Mouse (Mus musculus): ENCODE measurements around the gene Dlx1. TPM values are rescaled to one million over a fixed set of nuclear protein-coding genes. Genes with fewer than 3 reads are reported as not detected.

Gene Dlx1
- total RNA-seq, 2 experiments from 2014 or later, result 2.2 to 2.4 TPM

GRCm38 (mm10) chr2:71545401-71545881, 17.5 kb downstream of the Dlx1 start:
- no peak for DNase-seq (ENCODE audit: low spot score in 2 of 2)

- no peak for DNase-seq (ENCODE audit: low spot score in 2 of 2)
These were observed 18.1 kb downstream of the Dlx1 start for GRCm38 (mm10) chr2:71545882-71546639.

DNA sequence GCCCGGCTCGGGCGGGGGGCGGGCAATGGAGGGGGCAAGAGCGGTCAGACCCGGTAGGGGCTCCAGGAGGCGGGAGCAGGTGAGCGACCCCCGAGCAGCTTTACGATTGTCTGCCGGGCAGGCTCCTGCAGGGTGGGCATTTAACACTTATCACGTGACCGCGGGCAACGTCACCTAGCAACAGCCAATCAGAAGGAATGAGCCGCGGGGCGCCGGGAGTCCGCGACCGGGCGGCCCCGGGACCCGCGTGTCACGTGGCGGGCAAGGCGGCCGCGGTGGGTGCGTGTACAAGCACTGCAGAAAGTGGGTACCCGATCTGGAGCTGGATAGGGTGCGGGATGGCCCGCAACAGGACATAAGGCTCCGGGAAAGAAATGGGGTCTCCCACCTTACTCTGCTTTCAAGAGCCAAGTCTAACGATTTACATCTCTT, 18.7 kb downstream of the Dlx1 start, which contains the start of gene Dlx2:
TSS of gene Dlx2 (minus strand) at position 115 of the 432 bp plus-strand sequence.
- DNase-seq (ENCODE audit: low spot score in 2 of 2), result no peak

DNA sequence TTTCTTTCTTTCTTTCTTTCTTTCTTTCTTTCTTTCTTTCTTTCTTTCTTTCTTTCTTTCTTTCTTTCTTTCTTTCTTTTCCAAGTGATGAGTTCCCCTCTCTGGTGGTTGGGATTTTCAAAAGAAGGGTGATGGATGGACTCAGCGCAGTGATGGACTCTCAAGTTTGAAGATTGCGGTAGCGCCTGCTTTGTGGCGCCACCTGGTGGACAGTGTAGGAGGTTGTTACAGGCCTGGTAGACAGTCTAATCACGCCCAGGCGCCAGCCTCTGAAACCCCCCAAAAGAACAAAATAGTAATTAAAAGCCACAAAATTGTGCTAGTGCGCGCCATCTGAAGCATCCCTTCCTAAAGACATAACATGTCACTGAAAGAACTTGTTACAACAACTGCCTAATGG, 19.9 kb downstream of the Dlx1 start:
- peak in 1 of 2 experiments; percentile 49 for DNase-seq (ENCODE audit: low spot score in 2 of 2)

- no peak for DNase-seq (ENCODE audit: low spot score in 2 of 2)
These were observed 22.4 kb downstream of the Dlx1 start for GRCm38 (mm10) chr2:71550330-71550729.

- no peak for DNase-seq (ENCODE audit: low spot score in 2 of 2)
These were observed 23.8 kb downstream of the Dlx1 start for GRCm38 (mm10) chr2:71551704-71552103.

DNA sequence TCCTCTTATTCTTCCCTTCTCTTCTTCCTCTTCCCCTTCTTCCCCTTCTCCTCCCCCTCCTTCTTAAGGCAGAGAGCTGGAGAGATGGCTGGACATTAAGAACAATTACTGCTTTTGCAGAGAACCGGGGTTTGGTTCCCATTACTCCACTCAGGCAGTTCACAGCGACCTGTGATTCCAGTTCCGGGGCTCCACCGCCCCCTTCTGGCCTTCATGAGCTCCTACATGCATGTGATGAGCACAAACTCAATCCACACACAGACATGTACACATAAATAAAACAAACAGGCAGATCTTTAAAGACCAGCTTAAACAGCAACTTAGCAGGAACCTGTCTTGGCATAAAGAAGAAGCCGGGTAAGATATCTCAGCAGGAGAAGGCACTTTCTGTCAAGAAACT, 28.2 kb downstream of the Dlx1 start:
- no peak for DNase-seq (ENCODE audit: low spot score in 2 of 2)

- DNase-seq (ENCODE audit: low spot score in 2 of 2), result no peak
These were observed 38.6 kb downstream of the Dlx1 start for GRCm38 (mm10) chr2:71566466-71566865.

DNA sequence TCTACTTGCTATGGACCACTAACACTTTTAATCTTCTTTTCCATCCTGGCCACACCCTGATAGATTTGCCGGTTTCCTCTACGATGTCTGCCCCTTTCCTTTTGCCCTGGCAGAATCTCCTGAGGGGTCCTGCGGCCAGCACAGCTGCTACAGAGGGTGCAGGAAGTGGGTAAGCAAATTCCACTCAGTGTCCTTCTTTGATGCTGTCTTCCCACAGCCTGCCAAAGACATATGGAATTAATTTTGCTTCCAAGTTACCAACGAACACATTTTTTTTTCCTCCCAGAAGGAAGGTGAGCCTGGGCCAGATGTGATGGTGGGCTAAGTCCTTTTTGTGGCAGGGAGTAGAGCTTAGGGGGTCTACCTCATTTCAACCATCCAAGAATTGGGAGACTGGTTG, 45.8 kb downstream of the Dlx1 start:
- DNase-seq (ENCODE audit: low spot score in 2 of 2), result no peak

DNA sequence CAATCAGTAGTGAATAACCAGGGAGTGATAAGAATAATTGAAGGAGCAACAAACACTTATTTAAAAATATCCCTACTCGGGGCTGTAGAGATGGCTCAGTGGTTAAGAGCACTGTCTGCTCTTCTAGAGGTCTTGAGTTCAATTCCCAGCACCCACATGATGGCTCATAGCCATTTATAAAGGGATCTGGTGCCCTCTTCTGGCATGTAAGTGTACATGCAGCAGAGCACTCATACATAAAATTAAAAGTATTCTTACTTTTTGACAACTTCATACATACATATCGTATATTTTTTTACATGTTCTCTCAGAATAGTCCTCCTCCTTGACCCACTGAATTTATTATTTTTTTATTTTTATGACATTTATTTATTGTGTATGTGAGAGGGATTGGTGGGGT, 49.1 kb downstream of the Dlx1 start:
- DNase-seq (ENCODE audit: low spot score in 2 of 2), result no peak

DNA sequence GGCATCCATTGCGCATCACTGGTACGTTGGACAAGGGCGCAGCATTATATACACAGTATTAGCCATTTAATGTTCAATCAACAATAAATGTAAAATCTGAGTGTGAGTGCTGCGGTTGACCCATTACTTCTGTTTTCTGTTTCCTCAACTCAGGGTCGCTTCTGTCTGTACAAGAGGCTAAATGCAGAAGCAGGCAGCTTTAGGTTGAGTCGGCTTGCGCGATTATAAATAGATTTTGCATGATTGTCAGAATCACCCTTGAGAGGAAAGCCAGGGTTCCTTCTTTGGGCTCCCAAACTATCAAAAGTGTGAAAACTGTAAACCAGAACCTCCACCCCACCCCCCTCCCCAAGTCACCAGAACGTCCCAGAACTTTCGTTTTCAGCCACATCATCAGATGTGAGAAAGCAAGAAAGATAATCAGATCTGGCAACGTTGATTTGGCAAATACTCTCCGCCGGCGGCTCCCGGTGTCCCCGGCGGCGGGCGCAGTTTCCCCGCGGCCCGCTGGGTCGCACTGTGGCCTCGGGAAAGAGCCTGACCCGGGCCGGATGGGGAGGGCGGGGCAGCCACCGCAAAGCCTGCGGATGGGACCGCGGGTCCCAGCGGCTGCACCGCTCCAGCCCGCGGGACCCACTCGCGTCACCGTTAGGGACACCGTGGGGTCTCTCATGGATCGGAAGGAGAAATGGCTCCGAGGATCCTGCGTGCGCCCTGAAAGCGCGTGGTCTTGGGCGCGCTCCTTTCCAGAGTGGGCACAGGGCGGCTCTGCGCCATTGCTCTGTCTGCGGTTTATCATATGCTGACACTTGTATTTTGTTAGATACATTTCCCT, 52.9 kb downstream of the Dlx1 start:
- peak; percentile 27 to 41 for DNase-seq (ENCODE audit: low spot score in 2 of 2)

DNA sequence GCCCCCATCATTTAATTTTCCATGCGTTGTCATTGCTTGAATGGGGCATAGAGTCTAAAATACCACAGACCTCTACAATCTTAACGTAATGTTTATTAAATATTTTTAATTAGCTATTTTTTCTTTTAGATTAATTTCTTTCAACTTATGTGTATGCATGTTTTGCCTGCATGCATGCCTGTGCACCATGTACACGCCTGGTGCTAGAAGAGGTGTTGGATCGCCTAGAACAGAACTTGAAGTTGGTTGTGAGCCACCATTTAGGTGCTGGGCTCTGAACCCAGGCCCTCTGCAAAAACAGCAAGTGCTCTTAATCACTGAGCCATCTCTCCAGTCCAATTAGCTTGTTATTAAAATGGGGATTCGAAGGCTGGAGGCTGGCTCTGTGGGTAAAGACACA, 53.6 kb downstream of the Dlx1 start:
- no peak for DNase-seq (ENCODE audit: low spot score in 2 of 2)

Other genes starting within 250 kb of the Dlx1 start
- 10 to 100 TPM; 81.7 to 81.8 TPM for gene Slc25a12, start 160.4 kb upstream of the Dlx1 start, total RNA-seq (2021)
- 10 to 100 TPM; 54.9 to 56.0 TPM for gene Hat1, start 139.2 kb upstream of the Dlx1 start, total RNA-seq (2021)
- 10 to 100 TPM; 40.6 to 43.6 TPM for gene Metap1d, start 74.8 kb upstream of the Dlx1 start, total RNA-seq (2021)
- 1 to 10 TPM in 1 of 2 experiments, under 1 TPM in 1; 0.98 to 1.9 TPM for gene Dlx2, start 18.6 kb downstream of the Dlx1 start, total RNA-seq (2021)
- gene Itga6, start 217.5 kb downstream of the Dlx1 start, total RNA-seq (2021), result 100 to 1,000 TPM; 240 to 287 TPM